Mouse (Mus musculus) limb, embryonic 14.5 days (tissue): ENCODE data around the gene Mat2a. TPM values are rescaled to one million over a fixed set of nuclear protein-coding genes. Genes with fewer than 3 reads are reported as not detected.
"Not testable (repeated sequence)": the region's sequence is repeated elsewhere in the genome, so short reads cannot be mapped to it uniquely, and the experiment has no call there.

Experiments used
- ATAC-seq: fragments of 200-750 bp; cut with Nextera tagmentation; 2 replicates; pipeline ENCODE4 v1.8.0; 2017; ENCODE audit warnings: low read depth, moderate number of reproducible peaks, moderate TSS enrichment; ENCODE audit not compliant: low FRiP score
- DNase-seq: peaks from one replicate; pipeline ENCODE4 v3.0.0-alpha.2; 2015; ENCODE audit warnings: low spot score
- H3K27ac ChIP-seq: fragments of 300-500 bp; sonication (generic); replicated peaks from 2 replicates; pipeline ENCODE4 v1.5.1; 2014; ENCODE audit warnings: low read depth, mild to moderate bottlenecking, low read length, moderate library complexity, mixed read lengths
- H3K27me3 ChIP-seq: fragments of 300-500 bp; sonication (generic); 2 replicates; pipeline ENCODE4 v1.6.1; 2014; ENCODE audit warnings: low read length, mixed read lengths; ENCODE audit not compliant: control insufficient read depth, insufficient read depth
- H3K36me3 ChIP-seq: fragments of 300-500 bp; sonication (generic); 2 replicates; pipeline ENCODE4 v1.6.1; 2014; ENCODE audit warnings: mild to moderate bottlenecking, low read length, moderate library complexity, mixed read lengths; ENCODE audit not compliant: control insufficient read depth, insufficient read depth
- H3K4me1 ChIP-seq: fragments of 300-500 bp; sonication (generic); 2 replicates; pipeline ENCODE4 v1.6.1; 2014; ENCODE audit warnings: antibody characterized with exemption, low read length, mixed read lengths; ENCODE audit not compliant: control insufficient read depth, insufficient read depth
- H3K4me2 ChIP-seq: fragments of 300-500 bp; sonication (generic); replicated peaks from 2 replicates; pipeline ENCODE4 v1.6.1; 2014; ENCODE audit warnings: low read depth, mild to moderate bottlenecking, low read length, moderate library complexity; ENCODE audit not compliant: severe bottlenecking
- H3K4me3 ChIP-seq: fragments of 300-500 bp; sonication (generic); replicated peaks from 2 replicates; pipeline ENCODE4 v1.5.1; 2014; ENCODE audit warnings: low read length
- H3K9ac ChIP-seq: fragments of 300-500 bp; sonication (generic); 2 replicates; pipeline ENCODE4 v1.6.1; 2014; ENCODE audit warnings: mild to moderate bottlenecking, low read depth, low read length, moderate library complexity; ENCODE audit not compliant: severe bottlenecking
- H3K9me3 ChIP-seq: fragments of 300-500 bp; sonication (generic); 2 replicates; pipeline ENCODE4 v1.6.1; 2016; ENCODE audit warnings: low read length; ENCODE audit not compliant: control insufficient read depth
- POLR2A ChIP-seq: fragments of 200-500 bp; IDR thresholded peaks from 2 replicates; pipeline ENCODE4 v1.8.0; 2012; ENCODE audit warnings: inconsistent platforms, mild to moderate bottlenecking, moderate library complexity, borderline replicate concordance; ENCODE audit not compliant: insufficient read depth, insufficient read length; ENCODE audit errors: extremely low read depth
- WGBS: fragments of 180-500 bp; shearing (Covaris S2); extraction: QIAGEN DNeasy Blood & Tissue Kit; methylation state at CpG from one replicate; pipeline ENCODE4 v1.1.7; 2014; 5-methylcytosine and 5-hydroxymethylcytosine counted together
- polyA plus RNA-seq, 2 experiments: library from polyadenylated mRNA; depleted of rRNA in 1 of 2; stranded (reverse) in 1 of 2; unstranded in 1 of 2; fragments of >200 nt; fragmentation: Nextera tagmentation in 1 of 2; extraction: Ambion mirVana in 1 of 2; gene quantifications; 2 replicates each; pipeline versions ENCODE4 v1.2.1 to v1.2.3; 2012 to 2014

Mat2a gene
- polyA plus RNA-seq, 2 experiments = 285 to 352 TPM

DNA sequence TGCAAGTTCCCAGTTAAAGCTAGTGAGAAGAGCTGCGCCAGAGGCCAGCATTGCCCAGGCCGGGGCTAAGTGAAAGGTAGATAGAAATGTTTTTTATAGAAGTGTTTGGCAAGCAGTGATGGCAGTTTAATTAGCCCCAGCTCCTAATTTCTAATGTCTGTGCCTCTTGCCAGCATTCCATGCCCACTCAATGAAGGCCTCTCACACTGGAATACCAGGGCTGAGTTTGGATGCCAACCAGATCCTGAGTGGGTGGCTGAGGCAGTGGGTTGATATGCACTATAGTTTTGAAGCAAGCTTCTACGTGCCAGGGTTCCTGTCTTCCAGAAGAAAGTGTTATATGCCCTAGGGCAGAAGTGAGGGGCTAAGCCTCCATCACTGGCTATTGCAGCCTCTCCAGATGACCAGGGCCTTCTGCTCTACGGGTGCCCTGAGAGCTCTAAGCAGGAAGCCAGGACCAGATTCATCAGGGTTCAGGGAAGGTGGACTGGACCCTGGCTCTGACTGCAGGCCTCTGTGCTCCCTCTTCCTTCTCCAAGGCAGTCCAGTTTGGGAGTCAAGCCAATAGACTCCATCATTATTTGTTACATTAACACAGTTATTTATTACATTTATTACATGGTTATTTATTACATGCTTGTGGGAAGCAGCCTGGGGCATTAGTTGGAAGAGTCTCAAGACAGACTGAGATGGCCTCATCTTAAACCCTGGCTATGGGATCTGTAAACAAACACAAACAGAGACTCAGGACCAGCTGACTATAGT, 36.0 kb upstream of the Mat2a start:
- no peak for DNase-seq
- 65% methylated on average over 4 of the region's 4 CpGs for WGBS
- Histone ChIP-seq H3K9ac (no peak overlapping the region), H3K4me2 (no peak overlapping the region), H3K36me3 (no peaks in the 10 kb centered on the region), H3K27me3 (no peaks in the 10 kb centered on the region), H3K4me3 (no peak overlapping the region), H3K4me1 (no peaks in the 10 kb centered on the region), H3K9me3 (no peaks in the 10 kb centered on the region), H3K27ac (no peak overlapping the region)
- no peak for TF ChIP-seq POLR2A
- ATAC-seq = no peak

DNA sequence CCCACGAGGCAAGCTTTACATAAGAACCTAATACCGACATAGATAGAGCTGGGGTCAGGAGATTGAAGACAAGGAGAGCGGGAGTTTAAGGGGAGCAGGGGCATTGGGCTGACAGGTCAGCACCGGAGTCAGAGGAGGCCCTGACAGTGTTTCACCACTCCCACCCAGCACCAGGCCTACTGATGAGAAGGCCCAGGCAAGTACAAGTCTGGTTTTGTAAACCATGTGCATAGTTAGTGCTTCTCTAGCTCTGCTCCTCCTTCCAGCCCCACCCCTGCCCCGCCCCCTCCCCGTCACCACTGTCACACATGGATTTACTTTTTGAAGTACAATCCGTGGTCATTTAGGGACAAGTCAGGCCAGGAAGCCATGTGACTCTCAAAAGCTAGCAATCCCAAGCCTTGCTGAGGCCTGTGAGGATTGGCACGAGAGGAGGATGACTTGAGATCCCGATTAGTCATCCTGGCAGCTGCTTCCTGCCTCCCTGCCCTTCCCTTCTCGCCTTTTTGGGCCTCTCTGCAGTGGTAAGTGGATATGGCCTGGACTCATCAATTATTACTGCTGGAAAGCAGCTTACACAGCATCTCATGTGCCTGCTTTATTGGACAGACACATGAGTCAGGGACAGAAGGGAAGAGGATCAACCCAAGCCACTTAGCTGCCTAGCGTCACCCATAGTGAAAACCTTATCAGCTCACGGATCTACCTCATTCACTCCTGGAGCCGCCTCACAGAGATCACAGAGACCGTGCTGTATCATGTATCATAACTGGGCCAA, 34.1 kb upstream of the Mat2a start:
- WGBS = 63% methylated on average over 14 of the region's 14 CpGs
- Histone ChIP-seq H3K4me3 (no peak overlapping the region), H3K9ac (no peak overlapping the region), H3K4me1 (no peaks in the 10 kb centered on the region), H3K36me3 (no peaks in the 10 kb centered on the region), H3K27me3 (no peaks in the 10 kb centered on the region), H3K27ac (no peak overlapping the region), H3K4me2 (no peak overlapping the region), H3K9me3 (no peaks in the 10 kb centered on the region)
- ATAC-seq (peak; percentile 84), DNase-seq (peak; percentile 54)
- no peak for TF ChIP-seq POLR2A

DNA sequence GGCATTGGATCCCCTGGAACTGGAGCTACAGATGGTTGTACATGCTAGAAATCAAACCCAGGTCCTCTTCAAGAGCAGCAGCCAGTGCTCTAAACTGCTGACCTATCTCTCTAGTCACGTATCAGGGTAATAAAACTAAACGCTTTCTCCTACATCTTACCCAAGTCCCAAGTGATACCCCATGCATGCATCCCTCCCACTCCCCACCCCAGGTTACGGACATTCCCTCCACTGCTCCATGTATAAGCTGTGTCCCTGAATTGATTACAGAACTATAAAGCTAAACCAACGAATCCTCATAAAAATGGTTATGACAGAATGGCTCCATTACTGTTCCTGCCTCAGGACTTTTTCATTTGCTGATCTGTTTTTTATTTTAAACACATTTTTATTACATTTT, 26.8 kb upstream of the Mat2a start:
- H3K27ac ChIP-seq = no peak overlapping the region
- H3K9ac ChIP-seq = no peak overlapping the region
- ATAC-seq (peak; percentile 74), DNase-seq (peak; percentile 43)
- no peaks in the 10 kb centered on the region for H3K36me3 ChIP-seq
- H3K4me2 ChIP-seq = 0 out of 2 replicates have a peak overlapping the region, but pooled peaks have one; percentile 11
- H3K4me1 ChIP-seq = peaks cover 14% of the 10 kb centered on the region
- no peaks in the 10 kb centered on the region for H3K27me3 ChIP-seq
- WGBS = 26% methylated on average over 4 of the region's 4 CpGs
- H3K9me3 ChIP-seq = no peaks in the 10 kb centered on the region
- TF ChIP-seq POLR2A = no peak
- H3K4me3 ChIP-seq = no peak overlapping the region

DNA sequence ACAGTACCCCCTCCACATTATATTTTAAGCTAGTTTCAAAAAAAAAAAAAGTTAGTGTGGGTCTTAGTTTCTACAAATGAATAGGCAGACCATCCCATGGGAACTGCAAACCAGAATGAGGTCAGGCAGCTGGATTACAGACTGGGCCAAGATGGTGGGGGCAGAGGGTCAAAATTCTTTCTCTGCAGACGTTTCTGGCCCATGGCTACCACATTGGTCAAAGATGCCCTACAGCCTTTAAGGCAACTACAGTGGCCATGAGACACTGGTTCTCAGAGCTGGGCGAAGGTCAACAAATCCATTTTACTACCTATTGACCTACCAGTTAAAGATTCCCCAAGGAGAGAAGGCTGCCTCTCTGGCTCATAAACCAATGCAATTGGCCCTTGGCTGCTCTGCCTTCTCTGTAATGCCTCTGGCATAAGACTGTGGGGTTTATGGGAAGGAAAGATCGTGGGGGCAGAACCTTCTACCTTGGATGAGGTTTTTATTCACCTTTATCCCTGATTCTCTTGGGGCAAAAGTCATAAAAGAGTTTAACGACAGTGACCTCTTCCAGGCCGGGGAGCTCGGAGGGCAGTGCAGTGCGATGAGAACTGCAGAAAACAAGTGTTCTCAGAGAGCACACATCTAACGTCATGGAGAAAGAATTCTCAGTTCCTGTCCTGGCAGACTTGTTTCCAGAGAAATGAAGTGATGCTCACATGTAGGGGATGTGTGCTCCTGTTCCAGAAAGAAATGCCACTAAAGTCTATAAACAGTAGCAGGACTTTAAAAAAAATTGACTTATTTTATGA, 26.2 kb upstream of the Mat2a start:
- H3K4me2 ChIP-seq = peak overlapping the region; percentile 11; the same call in 1 of the 2 replicates
- no peak overlapping the region for H3K4me3 ChIP-seq
- ATAC-seq (peak; percentile 79), DNase-seq (peak; percentile 64)
- H3K9me3 ChIP-seq = no peaks in the 10 kb centered on the region
- TF ChIP-seq POLR2A = no peak
- H3K4me1 ChIP-seq = peaks cover 15% of the 10 kb centered on the region
- H3K9ac ChIP-seq = no peak overlapping the region
- H3K27me3 ChIP-seq = no peaks in the 10 kb centered on the region
- H3K36me3 ChIP-seq = no peaks in the 10 kb centered on the region
- WGBS = 23% methylated on average over 8 of the region's 8 CpGs
- peak overlapping the region; percentile 33 for H3K27ac ChIP-seq

DNA sequence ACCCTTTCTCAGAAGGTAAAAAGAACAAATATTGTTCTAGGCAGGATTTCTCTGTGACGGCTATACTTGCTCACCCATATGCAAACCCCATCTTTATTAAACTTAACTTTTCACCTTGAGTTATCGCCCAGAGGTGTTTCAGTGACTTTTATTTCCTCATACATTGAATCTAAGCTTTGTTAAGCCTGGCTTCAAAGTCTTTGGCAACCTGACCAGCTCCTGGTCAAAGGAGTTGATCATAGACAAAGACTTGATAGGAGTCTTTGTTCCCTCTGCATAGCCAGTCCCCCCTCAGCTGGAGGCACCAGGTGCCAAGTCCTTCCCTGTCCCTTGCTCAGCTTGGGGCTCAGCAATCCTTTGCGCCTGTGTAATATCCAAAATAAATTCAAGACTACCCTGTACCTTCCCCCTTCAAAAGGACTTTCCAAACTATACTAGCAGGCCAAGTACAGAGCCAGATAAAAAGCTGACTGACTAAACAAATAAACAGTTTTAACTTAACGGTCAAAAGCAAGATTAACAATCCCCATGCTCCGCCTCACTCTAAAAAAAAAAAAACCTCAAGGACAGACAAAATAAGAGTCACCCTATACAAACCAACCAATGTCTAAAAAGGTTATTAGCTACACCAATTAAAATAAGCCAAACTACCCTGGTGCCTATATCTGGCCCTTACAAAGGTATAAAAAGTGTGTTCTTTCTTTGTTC, 23.3 kb upstream of the Mat2a start:
- not testable (repeated sequence) for H3K4me3 ChIP-seq, H3K9ac ChIP-seq, H3K27ac ChIP-seq, H3K27me3 ChIP-seq, DNase-seq, H3K36me3 ChIP-seq, ATAC-seq, H3K4me2 ChIP-seq, H3K9me3 ChIP-seq
- WGBS = 79% methylated on average over 5 of the region's 5 CpGs
- H3K4me1 ChIP-seq = peaks cover 23% of the 10 kb centered on the region
